Mouse (Mus musculus) midbrain, embryonic 12.5 days (tissue): Measurements from ENCODE around the gene Hic2. TPM values are rescaled to one million over a fixed set of nuclear protein-coding genes. Genes with fewer than 3 reads are reported as not detected.
"Not testable (repeated sequence)": the region's sequence is repeated elsewhere in the genome, so short reads cannot be mapped to it uniquely, and the experiment has no call there.

Source experiments
- ATAC-seq: fragments of 200-750 bp; cut with Nextera tagmentation; 2 replicates; pipeline ENCODE4 v1.8.0; 2017; ENCODE audit warnings: low read depth, moderate TSS enrichment, moderate library complexity; ENCODE audit not compliant: low FRiP score
- H3K27ac ChIP-seq: fragments of 300-500 bp; sonication (generic); replicated peaks from 2 replicates; pipeline ENCODE4 v1.5.1; 2016; ENCODE audit warnings: mild to moderate bottlenecking
- H3K27me3 ChIP-seq: fragments of 300-500 bp; sonication (generic); 2 replicates; pipeline ENCODE4 v1.6.1; 2016; ENCODE audit warnings: mild to moderate bottlenecking
- H3K36me3 ChIP-seq: fragments of 300-500 bp; sonication (generic); 2 replicates; pipeline ENCODE4 v1.6.1; 2016
- H3K4me1 ChIP-seq: fragments of 300-500 bp; sonication (generic); 2 replicates; pipeline ENCODE4 v1.6.1; 2016
- H3K4me2 ChIP-seq: fragments of 300-500 bp; sonication (generic); replicated peaks from 2 replicates; pipeline ENCODE4 v1.6.1; 2016; ENCODE audit warnings: mild to moderate bottlenecking, moderate library complexity
- H3K4me3 ChIP-seq: fragments of 300-500 bp; sonication (generic); 2 replicates; pipeline ENCODE4 v1.5.1; 2016; ENCODE audit warnings: mild to moderate bottlenecking
- H3K9ac ChIP-seq: fragments of 300-500 bp; sonication (generic); replicated peaks from 2 replicates; pipeline ENCODE4 v1.6.1; 2016; ENCODE audit warnings: mild to moderate bottlenecking, moderate library complexity
- H3K9me3 ChIP-seq: fragments of 300-500 bp; sonication (generic); 2 replicates; pipeline ENCODE4 v1.6.1; 2016; ENCODE audit warnings: mild to moderate bottlenecking
- WGBS: fragments of 180-500 bp; shearing (Covaris S2); methylation state at CpG from one replicate; pipeline ENCODE4 v1.1.7; 2016; 5-methylcytosine and 5-hydroxymethylcytosine counted together
- polyA plus RNA-seq: library from polyadenylated mRNA; unstranded; fragments of >200 nt; fragmentation: Nextera tagmentation; extraction: Ambion mirVana; gene quantifications from 2 replicates; pipeline ENCODE4 v1.2.1, GENCODE M21; 2016

Hic2 gene
- polyA plus RNA-seq, 1 experiment from 2014 or later, result 15.3 TPM

GRCm38 (mm10) chr16:17209981-17210838 is 23.2 kb upstream of the Hic2 start:
- peak overlapping the region; percentile 65; the same call in 1 of the 2 replicates for H3K9ac ChIP-seq
- peak overlapping the region; percentile 55 for H3K4me3 ChIP-seq
- H3K27me3 ChIP-seq, result peaks cover 33% of the 10 kb centered on the region
- no peaks in the 10 kb centered on the region for H3K9me3 ChIP-seq
- H3K4me2 ChIP-seq, result peak overlapping the region; percentile 80
- no peaks in the 10 kb centered on the region for H3K36me3 ChIP-seq
- 8% methylated on average over 48 of the region's 48 CpGs for WGBS
- H3K27ac ChIP-seq, result peak overlapping the region; percentile 35; the same call in 1 of the 2 replicates
- ATAC-seq, result peak; percentile 61
- H3K4me1 ChIP-seq, result peaks cover 16% of the 10 kb centered on the region

GRCm38 (mm10) chr16:17216934-17217633 is 16.3 kb upstream of the Hic2 start:
- no peaks in the 10 kb centered on the region for H3K36me3 ChIP-seq
- no peak for ATAC-seq
- no peak overlapping the region for H3K27ac ChIP-seq
- no peaks in the 10 kb centered on the region for H3K27me3 ChIP-seq
- no peak overlapping the region for H3K4me2 ChIP-seq
- H3K9ac ChIP-seq, result no peak overlapping the region
- no peaks in the 10 kb centered on the region for H3K9me3 ChIP-seq
- no peak overlapping the region for H3K4me3 ChIP-seq
- no peaks in the 10 kb centered on the region for H3K4me1 ChIP-seq
- WGBS, result 73% methylated on average over 8 of the region's 8 CpGs

- no peaks in the 10 kb centered on the region for H3K36me3 ChIP-seq
- H3K9ac ChIP-seq, result no peak overlapping the region
- 30% methylated on average over 7 of the region's 7 CpGs for WGBS
- no peak overlapping the region for H3K4me2 ChIP-seq
- H3K27me3 ChIP-seq, result no peaks in the 10 kb centered on the region
- no peaks in the 10 kb centered on the region for H3K4me1 ChIP-seq
- no peaks in the 10 kb centered on the region for H3K9me3 ChIP-seq
- no peak overlapping the region for H3K4me3 ChIP-seq
- H3K27ac ChIP-seq, result no peak overlapping the region
- ATAC-seq, result no peak
These were observed 13.1 kb upstream of the Hic2 start for GRCm38 (mm10) chr16:17220127-17220733.

- H3K9me3 ChIP-seq, result no peaks in the 10 kb centered on the region
- H3K4me1 ChIP-seq, result no peaks in the 10 kb centered on the region
- no peaks in the 10 kb centered on the region for H3K27me3 ChIP-seq
- no peak overlapping the region for H3K4me3 ChIP-seq
- no peak overlapping the region for H3K4me2 ChIP-seq
- H3K27ac ChIP-seq, result no peak overlapping the region
- H3K36me3 ChIP-seq, result no peaks in the 10 kb centered on the region
- WGBS, result 34% methylated on average over 25 of the region's 25 CpGs
- ATAC-seq, result peak; percentile 100
- no peak overlapping the region for H3K9ac ChIP-seq
These were observed 11.2 kb upstream of the Hic2 start for GRCm38 (mm10) chr16:17222197-17222596.

- Histone ChIP-seq H3K9ac (no peak overlapping the region), H3K27ac (no peak overlapping the region), H3K9me3 (peaks cover 7% of the 10 kb centered on the region; the same call in 1 of the 2 replicates), H3K36me3 (no peaks in the 10 kb centered on the region), H3K4me2 (no peak overlapping the region), H3K27me3 (no peaks in the 10 kb centered on the region), H3K4me3 (no peak overlapping the region), H3K4me1 (no peaks in the 10 kb centered on the region)
- WGBS, result 91% methylated on average over 5 of the region's 5 CpGs
- no peak for ATAC-seq
These were observed 7.8 kb upstream of the Hic2 start for GRCm38 (mm10) chr16:17225584-17225983.

GRCm38 (mm10) chr16:17226496-17226895 is 6.9 kb upstream of the Hic2 start:
- H3K4me2 ChIP-seq, result no peak overlapping the region
- ATAC-seq, result no peak
- no peaks in the 10 kb centered on the region for H3K27me3 ChIP-seq
- H3K27ac ChIP-seq, result no peak overlapping the region
- H3K9ac ChIP-seq, result no peak overlapping the region
- no peak overlapping the region for H3K4me3 ChIP-seq
- H3K9me3 ChIP-seq, result peaks cover 7% of the 10 kb centered on the region; the same call in 1 of the 2 replicates
- H3K36me3 ChIP-seq, result no peaks in the 10 kb centered on the region
- no peaks in the 10 kb centered on the region for H3K4me1 ChIP-seq

- H3K27me3 ChIP-seq, H3K4me2 ChIP-seq, H3K9me3 ChIP-seq, ATAC-seq, H3K36me3 ChIP-seq, H3K27ac ChIP-seq, H3K9ac ChIP-seq, H3K4me3 ChIP-seq: not testable (repeated sequence)
- 93% methylated on average over 2 of the region's 2 CpGs for WGBS
- peaks cover 28% of the 10 kb centered on the region for H3K4me1 ChIP-seq
These were observed 1.8 kb upstream of the Hic2 start for GRCm38 (mm10) chr16:17231523-17231922.

GRCm38 (mm10) chr16:17233702-17234498 is 528 bp downstream of the Hic2 start:
- Histone ChIP-seq H3K4me3 (peak overlapping the region; percentile 90), H3K9ac (peak overlapping the region; percentile 89), H3K9me3 (peaks cover 7% of the 10 kb centered on the region; the same call in 1 of the 2 replicates), H3K36me3 (no peaks in the 10 kb centered on the region), H3K27me3 (0 out of 2 replicates have a peak, but pooled peaks cover 3% of the 10 kb centered on the region), H3K27ac (peak overlapping the region; percentile 95), H3K4me2 (peak overlapping the region; percentile 89), H3K4me1 (peaks cover 38% of the 10 kb centered on the region)
- WGBS, result under 1% methylated on average over 38 of the region's 62 CpGs
- peak; percentile 79 for ATAC-seq

GRCm38 (mm10) chr16:17234499-17234895 is 1.1 kb downstream of the Hic2 start:
- Histone ChIP-seq H3K27me3 (0 out of 2 replicates have a peak, but pooled peaks cover 3% of the 10 kb centered on the region), H3K36me3 (no peaks in the 10 kb centered on the region), H3K9me3 (peaks cover 7% of the 10 kb centered on the region; the same call in 1 of the 2 replicates), H3K4me2 (peak overlapping the region; percentile 89), H3K4me1 (peaks cover 44% of the 10 kb centered on the region), H3K27ac (peak overlapping the region; percentile 95), H3K9ac (peak overlapping the region; percentile 89), H3K4me3 (peak overlapping the region; percentile 90)
- no peak for ATAC-seq
- 2% methylated on average over 12 of the region's 12 CpGs for WGBS

GRCm38 (mm10) chr16:17234916-17235665 is 1.7 kb downstream of the Hic2 start:
- Histone ChIP-seq H3K4me1 (peaks cover 47% of the 10 kb centered on the region), H3K4me3 (peak overlapping the region; percentile 90), H3K36me3 (no peaks in the 10 kb centered on the region), H3K9me3 (peaks cover under 1% of the 10 kb centered on the region; the same call in 1 of the 2 replicates), H3K27ac (peak overlapping the region; percentile 95; the same call in 1 of the 2 replicates), H3K4me2 (peak overlapping the region; percentile 89), H3K9ac (peak overlapping the region; percentile 89), H3K27me3 (0 out of 2 replicates have a peak, but pooled peaks cover 3% of the 10 kb centered on the region)
- ATAC-seq, result no peak
- 63% methylated on average over 9 of the region's 9 CpGs for WGBS

- H3K9me3 ChIP-seq, result no peaks in the 10 kb centered on the region
- no peak overlapping the region for H3K9ac ChIP-seq
- peaks cover 46% of the 10 kb centered on the region for H3K4me1 ChIP-seq
- WGBS, result 86% methylated on average over 3 of the region's 3 CpGs
- H3K4me3 ChIP-seq, result no peak overlapping the region
- no peaks in the 10 kb centered on the region for H3K27me3 ChIP-seq
- H3K4me2 ChIP-seq, result no peak overlapping the region
- no peak overlapping the region for H3K27ac ChIP-seq
- no peaks in the 10 kb centered on the region for H3K36me3 ChIP-seq
- no peak for ATAC-seq
These were observed 4.3 kb downstream of the Hic2 start for GRCm38 (mm10) chr16:17237634-17238033.
